Mouse (Mus musculus) olfactory bulb, adult 2 months (tissue): Measurements from ENCODE around the gene Birc2. TPM values are rescaled to one million over a fixed set of nuclear protein-coding genes. Genes with fewer than 3 reads are reported as not detected.
"Not testable (repeated sequence)": the region's sequence is repeated elsewhere in the genome, so short reads cannot be mapped to it uniquely, and the experiment has no call there.

Experiments
- H3K27ac ChIP-seq: fragments of 200-500 bp; 2 replicates; pipeline ENCODE4 v1.5.1; 2012; ENCODE audit warnings: low read depth, low read length; ENCODE audit not compliant: insufficient read depth
- H3K4me1 ChIP-seq: fragments of 200-500 bp; 2 replicates; pipeline ENCODE4 v1.6.1; 2012; ENCODE audit warnings: low read length; ENCODE audit not compliant: control insufficient read depth, insufficient read depth
- H3K4me3 ChIP-seq: fragments of 200-500 bp; 2 replicates; pipeline ENCODE4 v1.5.1; 2012; ENCODE audit warnings: mild to moderate bottlenecking, low read depth, low read length, moderate library complexity; ENCODE audit not compliant: insufficient read depth
- CTCF ChIP-seq: fragments of 200-500 bp; IDR thresholded peaks from 2 replicates; pipeline ENCODE4 v1.5.1; 2012; ENCODE audit warnings: low read depth, mild to moderate bottlenecking, low read length, moderate library complexity; ENCODE audit not compliant: insufficient read depth
- POLR2A ChIP-seq: fragments of 200-500 bp; IDR thresholded peaks from 2 replicates; pipeline ENCODE4 v1.6.1; 2012; ENCODE audit warnings: mild to moderate bottlenecking, low read depth, low read length, moderate library complexity; ENCODE audit not compliant: insufficient read depth
- WGBS: fragments of 180-500 bp; shearing (Covaris S2); methylation state at CpG from one replicate; pipeline ENCODE4 v1.1.7; 2018; 5-methylcytosine and 5-hydroxymethylcytosine counted together
- polyA plus RNA-seq: library from polyadenylated mRNA; stranded (reverse); fragments of >200 nt; gene quantifications from 2 replicates; pipeline ENCODE4 v1.2.4, GENCODE M21; 2012; ENCODE audit warnings: low replicate concordance; ENCODE audit not compliant: missing spikeins, insufficient read depth, insufficient read length

Birc2 gene
- polyA plus RNA-seq, 1 experiment: not detected

GRCm38 (mm10) chr9:7870556-7871315 is 33.9 kb upstream of the Birc2 start:
- 93% methylated on average over 10 of the region's 10 CpGs for WGBS
- no peak overlapping the region for H3K4me3 ChIP-seq
- no peak for TF ChIP-seq CTCF
- no peak for TF ChIP-seq POLR2A
- H3K4me1 ChIP-seq: peaks cover 6% of the 10 kb centered on the region; the same call in 1 of the 2 replicates
- no peak overlapping the region for H3K27ac ChIP-seq

- TF ChIP-seq CTCF (no peak), POLR2A (no peak)
- H3K27ac ChIP-seq: no peak overlapping the region
- no peak overlapping the region for H3K4me3 ChIP-seq
- WGBS: 92% methylated on average over 4 of the region's 4 CpGs
- peaks cover 6% of the 10 kb centered on the region; the same call in 1 of the 2 replicates for H3K4me1 ChIP-seq
These were observed 32.1 kb upstream of the Birc2 start for GRCm38 (mm10) chr9:7868838-7869491.

- H3K4me3 ChIP-seq: no peak overlapping the region
- TF ChIP-seq POLR2A (no peak), CTCF (no peak)
- peaks cover 5% of the 10 kb centered on the region; the same call in 1 of the 2 replicates for H3K4me1 ChIP-seq
- no peak overlapping the region for H3K27ac ChIP-seq
- 91% methylated on average over 3 of the region's 3 CpGs for WGBS
These were observed 31.1 kb upstream of the Birc2 start for GRCm38 (mm10) chr9:7867981-7868380.

- H3K4me3 ChIP-seq, H3K27ac ChIP-seq, H3K4me1 ChIP-seq: not testable (repeated sequence)
- 92% methylated on average over 2 of the region's 2 CpGs for WGBS
These were observed 30.1 kb upstream of the Birc2 start for GRCm38 (mm10) chr9:7866981-7867380.

- TF ChIP-seq POLR2A (no peak), CTCF (no peak)
- H3K4me1 ChIP-seq: no peaks in the 10 kb centered on the region
- H3K4me3 ChIP-seq: no peak overlapping the region
- 87% methylated on average over 5 of the region's 5 CpGs for WGBS
- no peak overlapping the region for H3K27ac ChIP-seq
These were observed 24.1 kb upstream of the Birc2 start for GRCm38 (mm10) chr9:7860976-7861375.

- Histone ChIP-seq H3K4me1 (no peaks in the 10 kb centered on the region), H3K27ac (no peak overlapping the region), H3K4me3 (no peak overlapping the region)
- TF ChIP-seq CTCF (no peak), POLR2A (no peak)
- 75% methylated on average over 3 of the region's 3 CpGs for WGBS
These were observed 19.0 kb upstream of the Birc2 start for GRCm38 (mm10) chr9:7855912-7856311.

- WGBS: 41% methylated on average over 1 of the region's 1 CpGs
- TF ChIP-seq CTCF: no peak
- no peak for TF ChIP-seq POLR2A
- H3K4me1 ChIP-seq: no peaks in the 10 kb centered on the region
- no peak overlapping the region for H3K4me3 ChIP-seq
- no peak overlapping the region for H3K27ac ChIP-seq
These were observed 18.5 kb upstream of the Birc2 start for GRCm38 (mm10) chr9:7855374-7855773.

GRCm38 (mm10) chr9:7854196-7854595 is 17.3 kb upstream of the Birc2 start:
- not testable (repeated sequence) for H3K4me1 ChIP-seq, H3K27ac ChIP-seq, H3K4me3 ChIP-seq
- WGBS: 82% methylated on average over 14 of the region's 14 CpGs

GRCm38 (mm10) chr9:7852346-7853230 is 15.7 kb upstream of the Birc2 start:
- no peak for TF ChIP-seq POLR2A
- TF ChIP-seq CTCF: no peak
- no peak overlapping the region for H3K27ac ChIP-seq
- H3K4me3 ChIP-seq: no peak overlapping the region
- 95% methylated on average over 4 of the region's 4 CpGs for WGBS
- H3K4me1 ChIP-seq: no peaks in the 10 kb centered on the region
